Mouse (Mus musculus) lung, embryonic 14.5 days (tissue): ENCODE results near the gene Vax1. TPM values are rescaled to one million over a fixed set of nuclear protein-coding genes. Genes with fewer than 3 reads are reported as not detected.

Experiments used
- ATAC-seq: fragments of 200-750 bp; cut with Nextera tagmentation; 2 replicates; pipeline ENCODE4 v1.8.0; 2017; ENCODE audit warnings: mild to moderate bottlenecking, moderate TSS enrichment, moderate library complexity; ENCODE audit not compliant: insufficient read depth
- DNase-seq: peaks from one replicate; pipeline ENCODE4 v3.0.0-alpha.2; 2015
- H3K27ac ChIP-seq: fragments of 300-500 bp; sonication (generic); 2 replicates; pipeline ENCODE4 v1.5.1; 2014; ENCODE audit warnings: low read depth, mild to moderate bottlenecking, moderate library complexity
- H3K27me3 ChIP-seq: fragments of 300-500 bp; sonication (generic); 2 replicates; pipeline ENCODE4 v1.6.1; 2014; ENCODE audit warnings: low read length, control low read depth; ENCODE audit not compliant: insufficient read depth
- H3K36me3 ChIP-seq: fragments of 300-500 bp; sonication (generic); 2 replicates; pipeline ENCODE4 v1.6.1; 2014; ENCODE audit warnings: control low read depth; ENCODE audit not compliant: insufficient read depth
- H3K4me1 ChIP-seq: fragments of 300-500 bp; sonication (generic); 2 replicates; pipeline ENCODE4 v1.6.1; 2014; ENCODE audit warnings: antibody characterized with exemption, control low read depth; ENCODE audit not compliant: insufficient read depth
- H3K4me2 ChIP-seq: fragments of 300-500 bp; sonication (generic); 2 replicates; pipeline ENCODE4 v1.6.1; 2014; ENCODE audit warnings: mild to moderate bottlenecking
- H3K4me3 ChIP-seq: fragments of 300-500 bp; sonication (generic); 2 replicates; pipeline ENCODE4 v1.5.1; 2014; ENCODE audit warnings: low read depth, low read length
- H3K9ac ChIP-seq: fragments of 300-500 bp; sonication (generic); 2 replicates; pipeline ENCODE4 v1.6.1; 2014
- H3K9me3 ChIP-seq: fragments of 300-500 bp; sonication (generic); 2 replicates; pipeline ENCODE4 v1.6.1; 2016; ENCODE audit warnings: low read depth, low read length, control low read depth
- CTCF ChIP-seq: IDR thresholded peaks from 2 replicates; pipeline ENCODE4 v1.5.1; 2016; ENCODE audit warnings: antibody characterized with exemption, low read depth
- WGBS: fragments of 180-500 bp; shearing (Covaris S2); extraction: QIAGEN DNeasy Blood & Tissue Kit; methylation state at CpG from one replicate; pipeline ENCODE4 v1.1.7; 2014; 5-methylcytosine and 5-hydroxymethylcytosine counted together
- polyA plus RNA-seq: library from polyadenylated mRNA; unstranded; fragments of >200 nt; fragmentation: Nextera tagmentation; extraction: Ambion mirVana; gene quantifications from 2 replicates; pipeline ENCODE4 v1.2.1, GENCODE M21; 2014

Vax1 gene
- polyA plus RNA-seq = not detected in 2 replicates

GRCm38 (mm10) chr19:59169936-59170765 is at the start of gene Vax1:
Gene Vax1 (minus strand): TSS chr19:59170056.
- Histone ChIP-seq H3K4me1 (no peaks in the 10 kb centered on the region; the same call in 1 of the 2 replicates), H3K9me3 (no peaks in the 10 kb centered on the region), H3K27me3 (peaks cover 98% of the 10 kb centered on the region), H3K36me3 (no peaks in the 10 kb centered on the region), H3K4me2 (peak within 1 kb of the TSS; percentile 53), H3K4me3 (peak within 1 kb of the TSS; percentile 32), H3K27ac (no peak within 1 kb of the TSS), H3K9ac (no peak within 1 kb of the TSS)
- peak; percentile 32 for DNase-seq
- no peak for TF ChIP-seq CTCF
- 2% methylated on average over 54 of the region's 54 CpGs for WGBS
- no peak for ATAC-seq

- no peaks in the 10 kb centered on the region for H3K9me3 ChIP-seq
- no peak within 1 kb of the TSS for H3K4me2 ChIP-seq
- H3K36me3 ChIP-seq = no peaks in the 10 kb centered on the region
- no peaks in the 10 kb centered on the region for H3K4me1 ChIP-seq
- DNase-seq = no peak
- H3K27ac ChIP-seq = no peak within 1 kb of the TSS
- no peaks in the 10 kb centered on the region for H3K27me3 ChIP-seq
- no peak within 1 kb of the TSS for H3K9ac ChIP-seq
- ATAC-seq = no peak
- WGBS = 84% methylated on average over 8 of the region's 8 CpGs
- no peak for TF ChIP-seq CTCF
- no peak within 1 kb of the TSS for H3K4me3 ChIP-seq
Measured at GRCm38 (mm10) chr19:59218991-59219390, 49.1 kb upstream of the Vax1 start, which contains the start of gene Kcnk18. Gene Kcnk18 (plus strand): TSS chr19:59219214.

DNA sequence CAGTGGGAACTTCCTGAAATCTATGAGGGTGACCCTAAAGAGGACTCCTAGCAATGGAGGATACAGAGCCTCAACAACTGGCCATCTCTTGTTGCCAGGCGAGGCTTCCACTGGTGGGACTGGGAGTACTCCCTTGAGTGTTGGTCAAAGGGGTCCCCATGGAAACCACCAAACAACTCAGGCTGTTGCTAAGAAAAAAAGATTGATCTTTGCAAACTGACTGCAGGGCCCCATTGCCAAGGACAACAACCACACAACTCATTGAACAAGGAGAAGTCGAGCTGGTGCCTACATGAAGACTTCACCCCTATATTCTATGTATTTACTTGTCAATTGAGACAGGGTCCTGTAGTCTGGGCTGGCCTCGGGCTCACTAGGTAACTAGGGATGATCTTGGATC is 47.0 kb upstream of the Vax1 start:
- ATAC-seq = no peak
- H3K9ac ChIP-seq = no peak overlapping the region
- H3K4me1 ChIP-seq = no peaks in the 10 kb centered on the region
- no peaks in the 10 kb centered on the region for H3K27me3 ChIP-seq
- H3K27ac ChIP-seq = no peak overlapping the region
- H3K36me3 ChIP-seq = no peaks in the 10 kb centered on the region
- no peak overlapping the region for H3K4me3 ChIP-seq
- no peaks in the 10 kb centered on the region for H3K9me3 ChIP-seq
- DNase-seq = no peak
- no peak overlapping the region for H3K4me2 ChIP-seq
- TF ChIP-seq CTCF = no peak
- 84% methylated on average over 3 of the region's 3 CpGs for WGBS

DNA sequence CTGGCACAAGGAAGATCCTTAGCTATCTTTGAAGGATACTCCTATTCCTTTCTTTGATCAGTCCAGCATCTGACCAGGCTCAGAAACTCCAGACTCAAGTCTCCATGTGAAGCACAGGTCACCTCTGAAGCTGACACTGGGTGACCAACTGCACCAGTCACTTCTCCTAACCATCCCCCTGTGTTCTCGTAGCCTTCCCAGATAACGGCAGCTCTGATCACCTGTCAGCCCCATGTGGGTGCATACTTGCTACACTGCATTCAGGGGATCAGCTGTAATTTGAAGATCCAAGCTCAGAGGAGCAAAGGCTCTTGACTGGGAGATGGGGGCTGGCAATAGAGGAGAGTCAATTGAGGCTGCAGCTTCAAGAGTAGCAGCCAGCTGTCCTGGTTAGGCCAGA is 39.1 kb upstream of the Vax1 start:
- Histone ChIP-seq H3K36me3 (no peaks in the 10 kb centered on the region), H3K9ac (no peak overlapping the region), H3K4me3 (no peak overlapping the region), H3K4me2 (no peak overlapping the region), H3K4me1 (no peaks in the 10 kb centered on the region), H3K27me3 (no peaks in the 10 kb centered on the region), H3K9me3 (no peaks in the 10 kb centered on the region), H3K27ac (no peak overlapping the region)
- 61% methylated on average over 2 of the region's 2 CpGs for WGBS
- no peak for TF ChIP-seq CTCF
- no peak for DNase-seq
- no peak for ATAC-seq

DNA sequence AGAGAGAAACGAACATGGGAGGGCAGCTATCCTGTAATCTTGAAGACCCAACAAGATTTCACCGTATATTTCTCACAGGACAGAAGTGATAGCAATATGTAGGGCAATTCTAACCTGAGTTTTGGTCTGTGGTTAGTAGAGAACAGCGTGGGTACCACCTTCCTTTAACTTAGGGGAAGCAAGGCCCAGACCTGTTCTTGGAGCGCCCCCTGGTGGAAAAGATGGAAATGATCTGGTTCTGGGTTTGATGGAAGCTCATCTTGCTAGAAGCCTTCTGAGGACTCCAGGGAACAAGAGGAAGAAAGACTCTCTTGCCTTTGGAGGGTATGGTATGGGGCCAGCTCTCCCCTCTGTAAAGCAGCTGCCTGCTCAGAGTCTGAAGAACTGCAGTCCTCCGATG is 38.6 kb upstream of the Vax1 start:
- peak; percentile 91 for DNase-seq
- Histone ChIP-seq H3K9ac (no peak overlapping the region), H3K27me3 (no peaks in the 10 kb centered on the region), H3K4me2 (no peak overlapping the region), H3K4me1 (no peaks in the 10 kb centered on the region), H3K4me3 (no peak overlapping the region), H3K36me3 (no peaks in the 10 kb centered on the region), H3K27ac (no peak overlapping the region), H3K9me3 (no peaks in the 10 kb centered on the region)
- ATAC-seq = no peak
- peak; percentile 91 for TF ChIP-seq CTCF
- 33% methylated on average over 5 of the region's 5 CpGs for WGBS

DNA sequence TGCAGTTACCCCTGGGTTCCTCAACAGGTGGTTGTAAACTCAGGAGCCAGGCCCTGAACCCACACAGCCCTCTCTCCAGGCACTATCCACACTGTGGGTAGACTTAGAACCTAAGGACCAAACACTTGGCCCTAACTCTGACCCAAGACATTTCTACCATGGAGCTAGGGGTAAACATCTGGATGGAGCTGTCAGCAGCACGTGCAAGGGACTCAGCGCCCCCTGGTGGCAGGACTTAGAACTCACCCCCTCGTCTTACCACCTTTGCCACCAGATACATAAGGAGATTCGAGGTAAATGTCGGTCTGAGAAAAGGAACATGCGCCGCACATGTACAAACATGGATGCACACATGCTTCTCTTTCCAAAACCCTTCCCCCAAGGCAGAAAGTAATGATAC is 28.3 kb upstream of the Vax1 start:
- Histone ChIP-seq H3K4me1 (no peaks in the 10 kb centered on the region), H3K27me3 (peaks cover 46% of the 10 kb centered on the region), H3K4me3 (no peak overlapping the region), H3K9ac (no peak overlapping the region), H3K36me3 (no peaks in the 10 kb centered on the region), H3K27ac (no peak overlapping the region), H3K4me2 (no peak overlapping the region), H3K9me3 (no peaks in the 10 kb centered on the region)
- ATAC-seq (no peak), DNase-seq (peak; percentile 75)
- 39% methylated on average over 7 of the region's 7 CpGs for WGBS
- TF ChIP-seq CTCF = peak; percentile 82

DNA sequence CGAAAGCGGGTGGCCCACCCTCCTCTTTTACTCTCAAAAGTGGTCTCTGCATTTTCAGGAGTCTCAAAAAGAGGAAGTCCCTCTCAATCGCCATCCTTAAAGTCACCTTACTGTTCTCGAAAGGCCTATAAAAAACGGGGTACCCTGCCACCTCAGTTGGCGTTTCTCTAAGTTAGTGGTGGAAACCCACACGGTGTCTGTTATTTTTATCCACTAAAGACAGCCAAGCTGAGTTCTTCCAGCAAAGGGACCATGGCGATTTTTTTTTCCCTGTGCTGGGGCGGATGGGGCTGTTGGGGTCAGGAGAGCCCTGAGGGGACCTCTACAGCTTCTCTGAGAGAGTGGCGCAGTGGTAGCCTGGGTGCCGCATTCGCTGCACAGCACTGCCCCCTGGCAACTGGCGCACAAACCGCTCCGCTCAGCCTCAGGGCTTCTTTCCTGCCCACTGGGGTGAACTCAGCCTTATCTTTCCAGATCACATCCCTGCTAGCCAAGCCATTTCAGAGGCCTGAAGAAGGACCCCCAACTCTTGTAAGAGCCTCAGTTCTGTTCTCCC is 26.3 kb upstream of the Vax1 start:
- no peak overlapping the region for H3K4me2 ChIP-seq
- DNase-seq (peak; percentile 78), ATAC-seq (peak; percentile 82)
- H3K9me3 ChIP-seq = no peaks in the 10 kb centered on the region
- H3K27ac ChIP-seq = no peak overlapping the region
- peak; percentile 78 for TF ChIP-seq CTCF
- no peaks in the 10 kb centered on the region for H3K4me1 ChIP-seq
- H3K4me3 ChIP-seq = no peak overlapping the region
- peaks cover 66% of the 10 kb centered on the region for H3K27me3 ChIP-seq
- WGBS = 6% methylated on average over 15 of the region's 15 CpGs
- H3K9ac ChIP-seq = no peak overlapping the region
- H3K36me3 ChIP-seq = no peaks in the 10 kb centered on the region
